Mouse (Mus musculus) megakaryocyte-erythroid progenitor cell, adult 5-6 weeks (primary cell): ENCODE data around the gene Mrm2. TPM values are rescaled to one million over a fixed set of nuclear protein-coding genes. Genes with fewer than 3 reads are reported as not detected.

ENCODE experiments used
- ATAC-seq: replicated peaks from 2 replicates; pipeline ENCODE4 v1.8.0; 2016; ENCODE audit warnings: mild to moderate bottlenecking, inconsistent platforms; ENCODE audit not compliant: severe bottlenecking, poor library complexity, low FRiP score, low TSS enrichment
- total RNA-seq, 2 experiments: library from RNA; stranded (forward) in 1 of 2; stranded (reverse) in 1 of 2; fragments of 200-1000, 215-1000 nt in 1 of 2; fragments of >200 nt in 1 of 2; fragmentation: Nextera tagmentation in 1 of 2; gene quantifications; 2 replicates each; pipeline ENCODE4 v1.2.3; 2014 to 2017

Mrm2 gene
- total RNA-seq, 2 experiments from 2014 or later = 6.0 to 13.5 TPM

- ATAC-seq = no peak
These were observed 48.8 kb downstream of the Mrm2 start for GRCm38 (mm10) chr5:140282900-140283299.

- ATAC-seq = no peak
These were observed 49.3 kb downstream of the Mrm2 start for GRCm38 (mm10) chr5:140282376-140282775.

GRCm38 (mm10) chr5:140280205-140280604 is 51.5 kb downstream of the Mrm2 start:
- ATAC-seq = no peak

Other genes with a start within 250 kb of the Mrm2 start
- 30.4 and 34.2 TPM in 2 replicates for gene Mad1l1, start 10.3 kb downstream of the Mrm2 start, total RNA-seq (2014; fragmentation: Nextera tagmentation)
- 61.6 and 66.9 TPM in 2 replicates for gene Mad1l1, start 10.3 kb downstream of the Mrm2 start, total RNA-seq (2017)
- 24.4 and 45.5 TPM in 2 replicates for gene Nudt1, start 10.2 kb downstream of the Mrm2 start, total RNA-seq (2014; fragmentation: Nextera tagmentation)
- 58.2 and 65.2 TPM in 2 replicates for gene Nudt1, start 10.2 kb downstream of the Mrm2 start, total RNA-seq (2017)
- gene Snx8, start 57.4 kb upstream of the Mrm2 start, total RNA-seq (2014; fragmentation: Nextera tagmentation) = 4.3 and 11.1 TPM in 2 replicates
- 6.6 and 8.6 TPM in 2 replicates for gene Snx8, start 57.4 kb upstream of the Mrm2 start, total RNA-seq (2017)
- 262 and 301 TPM in 2 replicates for gene Eif3b, start 87.4 kb upstream of the Mrm2 start, total RNA-seq (2014; fragmentation: Nextera tagmentation)
- gene Eif3b, start 87.4 kb upstream of the Mrm2 start, total RNA-seq (2017) = 239 and 260 TPM in 2 replicates
- gene Gm4869, start 113.7 kb upstream of the Mrm2 start, total RNA-seq (2014; fragmentation: Nextera tagmentation) = not detected in 2 replicates
- gene Gm4869, start 113.7 kb upstream of the Mrm2 start, total RNA-seq (2017) = not detected in 2 replicates
- 16.6 and 17.2 TPM in 2 replicates for gene Chst12, start 173.7 kb upstream of the Mrm2 start, total RNA-seq (2014; fragmentation: Nextera tagmentation)
- 3.6 and 3.9 TPM in 2 replicates for gene Chst12, start 173.7 kb upstream of the Mrm2 start, total RNA-seq (2017)
- gene Grifin, start 233.2 kb upstream of the Mrm2 start, total RNA-seq (2014; fragmentation: Nextera tagmentation) = not detected in 2 replicates
- gene Grifin, start 233.2 kb upstream of the Mrm2 start, total RNA-seq (2017) = not detected in 2 replicates